ENCODE assay signal across 8 mouse cellular contexts in the genomic region with DNA sequence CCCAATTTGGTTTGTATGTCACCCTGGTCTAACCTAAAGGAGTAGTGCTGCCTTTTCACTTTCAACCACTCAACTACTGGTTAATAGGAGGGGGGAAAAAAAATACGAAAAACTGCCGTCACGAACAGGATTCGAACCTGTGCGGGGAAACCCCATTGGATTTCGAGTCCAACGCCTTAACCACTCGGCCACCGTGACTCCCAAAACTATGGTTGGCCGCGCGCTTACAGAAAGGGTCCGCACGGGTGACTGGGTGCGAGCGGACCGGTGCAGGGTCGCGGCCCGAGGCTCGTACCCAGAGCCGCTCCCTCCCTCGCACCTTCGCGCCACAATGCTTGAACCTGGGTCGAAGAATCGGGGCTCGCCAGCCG. TPM values are rescaled to one million over a fixed set of nuclear protein-coding genes. Genes with fewer than 3 reads are reported as not detected.
DNase-seq lines count a peak whose midpoint lies in the region; ATAC-seq and TF ChIP-seq lines count a peak whose summit lies in the region.

No protein-coding gene starts in this region.

- peak overlapping the region; percentile 73 for H3K4me2 ChIP-seq in heart, embryonic 16.5 days (ENCODE audit: low read depth, low read length)
- peak overlapping the region; percentile 88 for H3K4me2 ChIP-seq in liver, embryonic 14.5 days (ENCODE audit: low read depth)
- H3K4me2 ChIP-seq in stomach, embryonic 15.5 days: peak overlapping the region; percentile 70

- H3K9ac ChIP-seq in heart, embryonic 16.5 days (ENCODE audit: low read length): peak overlapping the region; percentile 91
- H3K9ac ChIP-seq in liver, embryonic 14.5 days (replicated peaks): peak overlapping the region; percentile 94
- peak overlapping the region; percentile 94 for H3K9ac ChIP-seq in stomach, embryonic 15.5 days

- no peak; the same call in 1 of the 2 replicates for TF ChIP-seq EP300 in liver, embryonic 14.5 days (IDR thresholded peaks at IDR 0.05; ENCODE audit: low read depth)

- H3K4me3 ChIP-seq in bone marrow macrophage, adult 2 months (ENCODE audit: insufficient read depth, low read length): peak overlapping the region; percentile 81
- H3K4me3 ChIP-seq in heart, embryonic 16.5 days (ENCODE audit: low read length): peak overlapping the region; percentile 73
- peak overlapping the region; percentile 75 to 89 for H3K4me3 ChIP-seq in liver, embryonic 14.5 days (ENCODE audit: insufficient read depth in 1 of 2, low read depth in 2 of 2, low read length in 2 of 2)
- H3K4me3 ChIP-seq in stomach, embryonic 15.5 days (replicated peaks): peak overlapping the region; percentile 88

- H3K27me3 ChIP-seq in heart, embryonic 16.5 days (ENCODE audit: control insufficient read depth, insufficient read depth, low read length): no peaks in the 10 kb centered on the region
- H3K27me3 ChIP-seq in liver, embryonic 14.5 days (ENCODE audit: control insufficient read depth, insufficient read depth, low read length): no peaks in the 10 kb centered on the region
- H3K27me3 ChIP-seq in stomach, embryonic 15.5 days (replicated peaks): no peaks in the 10 kb centered on the region

- TF ChIP-seq CTCF in bone marrow macrophage, adult 2 months (IDR thresholded peaks at IDR 0.05; ENCODE audit: low read depth, low read length): no peak
- TF ChIP-seq CTCF in liver, embryonic 14.5 days (IDR thresholded peaks at IDR 0.05; ENCODE audit: low read depth): no peak

- TF ChIP-seq POLR2A in bone marrow macrophage, adult 2 months (IDR thresholded peaks at IDR 0.05; ENCODE audit: borderline replicate concordance, low read depth, low read length): no peak

- no peaks in the 10 kb centered on the region for H3K9me3 ChIP-seq in heart, embryonic 16.5 days (replicated peaks; ENCODE audit: control insufficient read depth, low read length)
- H3K9me3 ChIP-seq in liver, embryonic 14.5 days (ENCODE audit: control insufficient read depth, low read length): no peaks in the 10 kb centered on the region
- H3K9me3 ChIP-seq in stomach, embryonic 15.5 days: no peaks in the 10 kb centered on the region

- peaks cover 10% of the 10 kb centered on the region for H3K36me3 ChIP-seq in heart, embryonic 16.5 days (ENCODE audit: control insufficient read depth, insufficient read depth)
- H3K36me3 ChIP-seq in liver, embryonic 14.5 days (replicated peaks; ENCODE audit: control insufficient read depth, insufficient read depth, low read depth): peaks cover 17% of the 10 kb centered on the region
- peaks cover 14% of the 10 kb centered on the region for H3K36me3 ChIP-seq in stomach, embryonic 15.5 days

- peaks cover 10% of the 10 kb centered on the region for H3K4me1 ChIP-seq in bone marrow macrophage, adult 2 months (ENCODE audit: control insufficient read depth, insufficient read depth, low read length)
- H3K4me1 ChIP-seq in heart, embryonic 16.5 days (ENCODE audit: control insufficient read depth, insufficient read depth, low read length): peaks cover 11% of the 10 kb centered on the region
- peaks cover 5 to 19% of the 10 kb centered on the region in 2 experiments for H3K4me1 ChIP-seq in liver, embryonic 14.5 days (replicated peaks; ENCODE audit: control insufficient read depth in 2 of 2, insufficient read depth in 2 of 2, low read length in 1 of 2)
- H3K4me1 ChIP-seq in stomach, embryonic 15.5 days: peaks cover 17% of the 10 kb centered on the region

- peak; percentile 80 for DNase-seq in CD4-positive, CD25-positive, alpha-beta regulatory T cell, adult 2 months (ENCODE audit: low read depth, low spot score)
- DNase-seq in kidney, postnatal 25 days: peak; percentile 90
- DNase-seq in liver, embryonic 14.5 days (ENCODE audit: low read depth in 3 of 3, low spot score in 3 of 3): peak; percentile 74 to 76 (median 74)
- DNase-seq in neural tube, embryonic 10.5 days (ENCODE audit: extremely low spot score, low spot score): peak; percentile 98

- H3K27ac ChIP-seq in bone marrow macrophage, adult 2 months (ENCODE audit: insufficient read depth, low read depth, low read length): peak overlapping the region; percentile 74
- peak overlapping the region; percentile 96 for H3K27ac ChIP-seq in heart, embryonic 16.5 days (ENCODE audit: low read length)
- H3K27ac ChIP-seq in liver, embryonic 14.5 days: peak overlapping the region; percentile 78
- H3K27ac ChIP-seq in stomach, embryonic 15.5 days: peak overlapping the region; percentile 97

- WGBS in heart, embryonic 16.5 days: under 1% methylated on average over 29 of the region's 29 CpGs
- WGBS in liver, embryonic 14.5 days (ENCODE audit: insufficient replicate concordance): under 1% methylated on average over 29 of the region's 29 CpGs
- under 1% methylated on average over 29 of the region's 29 CpGs for WGBS in stomach, embryonic 15.5 days

- peak; percentile 62 for ATAC-seq in erythroid progenitor cell, adult 5-6 weeks (replicated peaks; ENCODE audit: low FRiP score, poor library complexity, severe bottlenecking)
- ATAC-seq in heart, embryonic 16.5 days (replicated peaks; ENCODE audit: extremely low read depth, insufficient read depth, low FRiP score): peak; percentile 58
- peak; percentile 61 for ATAC-seq in liver, embryonic 14.5 days (ENCODE audit: insufficient read depth)
- ATAC-seq in stomach, embryonic 15.5 days (ENCODE audit: insufficient read depth, low FRiP score, low read depth): peak; percentile 62

RNA-seq across cellular contexts. Expression of gene Smarcc2, which starts 0.7 kb away (rescaled TPM):
- polyA plus RNA-seq in bone marrow macrophage, adult 2 months (2012; ENCODE audit: insufficient read depth, insufficient read length, missing spikeins): 101 and 105 TPM in 2 replicates
- total RNA-seq in erythroid progenitor cell, adult 5-6 weeks (2015; ENCODE audit: low replicate concordance): 70.4 and 112 TPM in 2 replicates
- 101 and 117 TPM in 2 replicates for total RNA-seq in erythroid progenitor cell, adult 5-6 weeks (2017; ENCODE audit: low replicate concordance)
- 54.9 and 57.5 TPM in 2 replicates for polyA plus RNA-seq in heart, embryonic 16.5 days (2015; fragmentation: Nextera tagmentation; extraction: Ambion mirVana)
- 23.2 and 29.8 TPM in 2 replicates for polyA plus RNA-seq in liver, embryonic 14.5 days (2012; rRNA removed)
- 27.7 and 32.8 TPM in 2 replicates for polyA plus RNA-seq in liver, embryonic 14.5 days (2014; fragmentation: Nextera tagmentation; extraction: Ambion mirVana)
- 63.1 and 70.0 TPM in 2 replicates for polyA plus RNA-seq in stomach, embryonic 15.5 days (2015; fragmentation: Nextera tagmentation; extraction: Ambion mirVana)

RNA-seq across cellular contexts. Expression of gene Myl6, which starts 35.6 kb away (rescaled TPM):
- polyA plus RNA-seq in bone marrow macrophage, adult 2 months (2012; ENCODE audit: insufficient read depth, insufficient read length, missing spikeins): 1,186 and 1,257 TPM in 2 replicates
- total RNA-seq in erythroid progenitor cell, adult 5-6 weeks (2015; ENCODE audit: low replicate concordance): 353 and 444 TPM in 2 replicates
- 506 and 519 TPM in 2 replicates for total RNA-seq in erythroid progenitor cell, adult 5-6 weeks (2017; ENCODE audit: low replicate concordance)
- polyA plus RNA-seq in heart, embryonic 16.5 days (2015; fragmentation: Nextera tagmentation; extraction: Ambion mirVana): 945 and 1,125 TPM in 2 replicates
- 429 and 654 TPM in 2 replicates for polyA plus RNA-seq in liver, embryonic 14.5 days (2012; rRNA removed)
- polyA plus RNA-seq in liver, embryonic 14.5 days (2014; fragmentation: Nextera tagmentation; extraction: Ambion mirVana): 490 and 506 TPM in 2 replicates
- polyA plus RNA-seq in stomach, embryonic 15.5 days (2015; fragmentation: Nextera tagmentation; extraction: Ambion mirVana): 1,838 and 1,873 TPM in 2 replicates

RNA-seq across cellular contexts. Expression of gene Myl6b, which starts 40.2 kb away (rescaled TPM):
- polyA plus RNA-seq in bone marrow macrophage, adult 2 months (2012; ENCODE audit: insufficient read depth, insufficient read length, missing spikeins): 2.5 and 3.9 TPM in 2 replicates
- 4.0 TPM in 1 of 2 replicates, not detected in the other for total RNA-seq in erythroid progenitor cell, adult 5-6 weeks (2015; ENCODE audit: low replicate concordance)
- total RNA-seq in erythroid progenitor cell, adult 5-6 weeks (2017; ENCODE audit: low replicate concordance): 0.51 TPM in 1 of 2 replicates, not detected in the other
- 4.2 and 4.4 TPM in 2 replicates for polyA plus RNA-seq in heart, embryonic 16.5 days (2015; fragmentation: Nextera tagmentation; extraction: Ambion mirVana)
- polyA plus RNA-seq in liver, embryonic 14.5 days (2012; rRNA removed): 1.2 and 1.5 TPM in 2 replicates
- polyA plus RNA-seq in liver, embryonic 14.5 days (2014; fragmentation: Nextera tagmentation; extraction: Ambion mirVana): 0.72 and 1.3 TPM in 2 replicates
- polyA plus RNA-seq in stomach, embryonic 15.5 days (2015; fragmentation: Nextera tagmentation; extraction: Ambion mirVana): 3.0 and 3.4 TPM in 2 replicates

RNA-seq across cellular contexts. Expression of gene Rnf41, which starts 46.9 kb away (rescaled TPM):
- polyA plus RNA-seq in bone marrow macrophage, adult 2 months (2012; ENCODE audit: insufficient read depth, insufficient read length, missing spikeins): 42.6 and 47.6 TPM in 2 replicates
- 3.4 and 11.5 TPM in 2 replicates for total RNA-seq in erythroid progenitor cell, adult 5-6 weeks (2015; ENCODE audit: low replicate concordance)
- total RNA-seq in erythroid progenitor cell, adult 5-6 weeks (2017; ENCODE audit: low replicate concordance): 4.0 and 4.4 TPM in 2 replicates
- polyA plus RNA-seq in heart, embryonic 16.5 days (2015; fragmentation: Nextera tagmentation; extraction: Ambion mirVana): 29.9 and 31.7 TPM in 2 replicates
- 5.0 and 5.9 TPM in 2 replicates for polyA plus RNA-seq in liver, embryonic 14.5 days (2012; rRNA removed)
- polyA plus RNA-seq in liver, embryonic 14.5 days (2014; fragmentation: Nextera tagmentation; extraction: Ambion mirVana): 4.8 and 6.2 TPM in 2 replicates
- 33.2 and 35.4 TPM in 2 replicates for polyA plus RNA-seq in stomach, embryonic 15.5 days (2015; fragmentation: Nextera tagmentation; extraction: Ambion mirVana)

RNA-seq across cellular contexts. Expression of gene Nabp2, which starts 47.0 kb away (rescaled TPM):
- polyA plus RNA-seq in bone marrow macrophage, adult 2 months (2012; ENCODE audit: insufficient read depth, insufficient read length, missing spikeins): 47.2 and 62.7 TPM in 2 replicates
- 28.5 TPM in 2 replicates for total RNA-seq in erythroid progenitor cell, adult 5-6 weeks (2015; ENCODE audit: low replicate concordance)
- 13.1 and 15.5 TPM in 2 replicates for total RNA-seq in erythroid progenitor cell, adult 5-6 weeks (2017; ENCODE audit: low replicate concordance)
- polyA plus RNA-seq in heart, embryonic 16.5 days (2015; fragmentation: Nextera tagmentation; extraction: Ambion mirVana): 55.9 and 60.4 TPM in 2 replicates
- polyA plus RNA-seq in liver, embryonic 14.5 days (2012; rRNA removed): 24.2 and 25.4 TPM in 2 replicates
- 45.4 and 48.7 TPM in 2 replicates for polyA plus RNA-seq in liver, embryonic 14.5 days (2014; fragmentation: Nextera tagmentation; extraction: Ambion mirVana)
- 66.3 and 81.0 TPM in 2 replicates for polyA plus RNA-seq in stomach, embryonic 15.5 days (2015; fragmentation: Nextera tagmentation; extraction: Ambion mirVana)

Comparison
In these comparisons a context has a peak if more than half of its experiments do, and no peak if none do; other contexts are left out.
1. Peak in every context shown above with its lines: DNase-seq, ATAC-seq, H3K4me3 ChIP-seq and H3K27ac ChIP-seq.